Mouse (Mus musculus): ENCODE data around the gene Efhc1. TPM values are rescaled to one million over a fixed set of nuclear protein-coding genes. Genes with fewer than 3 reads are reported as not detected.
"Not testable (repeated sequence)": the region's sequence is repeated elsewhere in the genome, so short reads cannot be mapped to it uniquely, and the experiment has no call there.

Gene Efhc1
- 1 to 10 TPM; 1.9 to 2.6 TPM for total RNA-seq (2021)
- long read RNA-seq, experiment 1, partial matches to known transcripts, result 0 of 1 reads
- long read RNA-seq, experiment 1, other reads (novel, unspliced or antisense), result 0 of 1 reads
- long read RNA-seq, experiment 2, partial matches to known transcripts, result 2 of 7 reads
- long read RNA-seq, experiment 2, other reads (novel, unspliced or antisense), result 1 of 7 reads

DNA sequence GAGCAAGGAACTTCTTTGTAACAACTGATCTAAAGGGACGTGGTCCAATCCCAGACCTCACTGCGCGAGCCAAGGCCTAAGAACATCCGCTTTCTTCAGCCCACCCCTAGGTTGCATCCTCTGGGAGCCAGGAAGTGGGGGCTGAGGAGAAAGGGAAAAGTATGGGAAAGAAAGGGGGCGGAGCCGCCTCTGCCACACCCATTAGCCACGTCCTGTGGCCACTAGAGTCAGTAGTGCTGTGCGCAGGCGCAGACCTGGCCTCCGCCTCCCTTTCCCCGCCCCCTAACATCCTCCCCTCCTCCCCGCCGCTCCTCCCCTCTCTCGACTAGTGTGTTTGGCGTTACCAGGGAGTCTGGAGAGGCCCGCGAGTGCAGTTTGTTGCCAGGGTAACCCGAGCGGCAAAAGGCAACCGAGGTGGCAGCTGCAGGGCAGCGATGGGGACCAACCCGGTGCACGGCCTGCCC is at the start of gene Efhc1:
Gene Efhc1 (plus strand): TSS at position 327 of the 464 bp plus-strand sequence.
- peak; percentile 83 for DNase-seq (ENCODE audit: low spot score in 2 of 2)

GRCm38 (mm10) chr1:20905501-20906127 is 45.8 kb upstream of the Efhc1 start:
- no peak for DNase-seq (ENCODE audit: low spot score in 2 of 2)

GRCm38 (mm10) chr1:20906128-20906515 is 45.3 kb upstream of the Efhc1 start:
- DNase-seq (ENCODE audit: low spot score in 2 of 2), result no peak

DNA sequence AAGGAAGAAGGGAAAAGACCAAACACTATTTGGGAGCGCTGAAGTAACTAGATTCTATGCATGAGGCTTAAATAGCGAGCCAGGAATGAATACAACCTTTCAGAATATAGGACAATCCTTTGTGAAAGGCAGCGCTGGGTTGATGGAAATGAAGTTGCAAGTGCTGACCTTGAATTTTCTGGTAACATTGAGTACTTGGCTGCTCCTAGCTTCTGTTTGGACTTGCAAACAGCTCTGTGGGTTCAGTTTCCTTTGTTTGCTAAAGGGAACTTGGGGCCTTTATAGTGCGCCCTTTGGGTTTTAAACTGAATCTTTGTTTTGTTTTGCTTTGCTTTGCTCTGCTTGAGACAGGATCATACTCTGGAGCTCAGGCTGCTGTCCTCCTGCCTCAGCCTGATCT is 42.9 kb upstream of the Efhc1 start:
- DNase-seq (ENCODE audit: low spot score in 2 of 2), result no peak

DNA sequence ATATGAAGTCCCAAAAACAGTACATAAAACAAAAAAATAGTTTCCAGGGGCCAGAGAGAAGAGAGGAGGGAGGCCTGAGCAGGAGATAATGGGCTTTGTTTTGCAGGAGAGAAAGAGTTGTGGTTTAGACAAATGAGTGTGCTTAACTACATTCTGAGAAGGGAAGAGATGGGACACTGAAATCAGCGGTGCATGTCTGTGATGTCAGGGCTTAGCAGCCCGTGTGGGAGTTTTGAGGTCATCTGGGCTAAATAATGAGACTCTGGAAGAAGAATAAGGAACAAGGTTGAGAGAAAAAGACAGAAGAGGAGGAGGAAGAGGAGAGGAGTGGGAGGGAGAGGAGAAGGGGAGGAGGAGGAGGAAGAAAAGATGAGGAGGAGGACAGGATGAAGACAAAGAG is 39.3 kb upstream of the Efhc1 start:
- DNase-seq (ENCODE audit: low spot score in 2 of 2), result no peak

DNA sequence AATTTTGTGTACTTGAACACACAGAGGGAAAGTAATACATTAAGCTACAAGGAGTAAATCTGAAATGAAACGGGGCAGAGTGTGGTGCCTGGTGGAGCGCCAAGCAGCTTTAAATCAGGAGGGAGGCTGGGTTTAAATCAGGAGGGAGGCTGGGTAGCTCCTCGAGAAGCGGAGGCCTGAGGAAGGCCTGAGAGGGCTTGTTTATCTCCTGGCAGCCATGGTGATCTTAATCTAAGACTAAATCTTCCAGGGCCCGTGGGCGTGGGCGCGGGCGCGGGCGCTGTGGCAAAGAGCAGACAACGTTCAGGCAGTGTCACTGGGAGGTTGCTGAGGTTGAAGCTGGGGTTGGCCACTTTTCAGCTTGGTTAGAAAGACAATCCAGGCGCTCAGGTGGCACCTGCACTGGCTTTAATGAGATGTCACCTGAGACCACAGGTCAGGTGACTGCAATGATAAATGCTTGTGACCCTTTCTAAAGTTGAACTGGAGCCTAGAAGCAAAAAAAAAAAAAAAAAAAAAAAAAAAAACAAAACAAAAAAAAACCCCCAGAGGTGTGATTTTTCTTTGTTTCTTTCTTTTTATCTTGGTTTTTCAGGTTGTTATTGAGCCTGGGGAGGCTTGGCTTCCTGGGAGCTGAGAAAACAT is 38.8 kb upstream of the Efhc1 start:
- DNase-seq (ENCODE audit: low spot score in 2 of 2), result no peak

DNA sequence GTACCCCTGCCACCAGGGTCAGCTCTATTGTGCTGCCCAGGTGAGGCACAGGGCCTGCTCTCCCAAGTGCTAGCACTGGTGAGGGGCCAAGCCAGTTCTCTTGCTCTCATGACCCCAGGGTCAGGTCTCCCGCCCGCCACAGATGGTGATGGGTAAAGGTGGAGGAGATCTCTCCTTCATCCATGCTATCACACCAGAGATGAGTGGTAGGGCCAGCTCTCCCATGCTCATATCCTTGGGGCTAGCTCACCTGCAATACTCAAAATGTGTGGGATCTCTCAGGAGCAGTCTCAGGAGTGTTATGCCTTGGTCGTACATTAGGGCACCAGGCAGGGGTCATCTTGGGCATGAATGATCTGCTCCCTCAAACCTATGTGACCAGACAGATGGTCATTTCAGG is 36.7 kb upstream of the Efhc1 start:
- DNase-seq (ENCODE audit: low spot score in 2 of 2), result no peak

DNA sequence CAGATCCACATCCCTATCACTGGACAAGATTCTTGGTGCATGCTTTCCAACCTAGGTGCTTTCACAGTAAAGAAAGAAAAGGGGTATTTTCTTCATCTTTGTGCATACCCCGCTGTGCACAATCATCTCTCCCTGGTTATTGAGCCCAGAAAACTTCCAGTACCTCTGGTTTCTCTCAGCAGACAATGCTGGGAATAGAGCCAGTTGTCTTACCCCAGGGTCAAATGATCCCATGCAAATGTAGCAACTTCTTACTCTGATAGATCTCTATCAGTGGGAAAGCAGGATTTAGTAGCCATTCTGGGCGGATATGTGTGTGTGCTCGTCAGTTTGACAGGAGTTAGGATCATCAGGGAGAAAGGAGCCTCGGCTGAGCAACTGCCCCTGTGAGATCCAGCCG is 35.8 kb upstream of the Efhc1 start:
- DNase-seq (ENCODE audit: low spot score in 2 of 2), result no peak

DNA sequence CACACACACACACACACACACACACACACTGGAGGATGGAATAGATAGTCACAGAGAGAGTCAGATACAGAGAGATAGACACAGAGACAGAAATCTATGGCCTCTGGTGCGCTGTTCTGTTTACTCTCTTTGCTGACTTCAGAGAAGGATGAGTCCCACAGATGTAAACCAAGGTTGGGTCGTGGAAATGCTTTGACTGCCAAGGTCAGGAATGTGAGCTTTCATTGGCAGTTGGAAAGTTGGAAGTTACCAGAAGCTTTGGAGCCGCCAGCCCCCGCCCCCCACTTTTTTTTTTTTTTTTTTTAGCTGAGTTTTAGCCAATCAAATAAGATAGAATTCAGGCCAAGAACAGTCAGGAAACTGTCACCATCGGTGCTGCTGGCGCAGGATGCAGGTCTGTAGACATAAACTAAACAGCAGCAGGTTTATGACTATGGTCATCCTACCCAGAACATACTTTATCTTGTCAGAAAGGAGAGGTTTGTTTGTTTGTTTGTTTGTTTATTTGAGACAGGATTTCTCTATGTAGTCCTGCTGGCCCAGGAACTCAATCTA is 33.9 kb upstream of the Efhc1 start:
- DNase-seq (ENCODE audit: low spot score in 2 of 2), result no peak

DNA sequence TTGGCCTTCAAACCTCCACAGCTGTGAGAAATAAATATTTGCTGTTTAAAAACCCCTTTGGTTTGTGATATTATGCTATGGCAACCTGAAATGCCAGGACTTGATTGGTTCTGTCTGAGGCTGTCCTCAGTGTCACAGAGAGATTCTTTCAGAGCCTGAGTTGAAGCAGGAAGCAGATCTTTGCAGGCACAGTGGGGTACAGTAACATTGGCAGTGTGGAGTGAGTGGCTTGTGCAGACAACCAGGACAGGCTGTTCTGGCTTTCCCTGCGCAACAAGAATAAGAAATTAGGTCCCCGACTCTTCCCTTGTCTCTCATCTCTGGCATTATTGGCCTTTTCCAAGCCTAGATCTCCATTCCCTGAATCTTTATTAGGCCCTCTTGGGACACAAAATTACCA is 31.7 kb upstream of the Efhc1 start:
- DNase-seq (ENCODE audit: low spot score in 2 of 2), result no peak

- DNase-seq (ENCODE audit: low spot score in 2 of 2), result no peak
These were observed 30.3 kb upstream of the Efhc1 start for GRCm38 (mm10) chr1:20921081-20921528.

- DNase-seq (ENCODE audit: low spot score in 2 of 2), result no peak
These were observed 28.6 kb upstream of the Efhc1 start for GRCm38 (mm10) chr1:20922612-20923399.

DNA sequence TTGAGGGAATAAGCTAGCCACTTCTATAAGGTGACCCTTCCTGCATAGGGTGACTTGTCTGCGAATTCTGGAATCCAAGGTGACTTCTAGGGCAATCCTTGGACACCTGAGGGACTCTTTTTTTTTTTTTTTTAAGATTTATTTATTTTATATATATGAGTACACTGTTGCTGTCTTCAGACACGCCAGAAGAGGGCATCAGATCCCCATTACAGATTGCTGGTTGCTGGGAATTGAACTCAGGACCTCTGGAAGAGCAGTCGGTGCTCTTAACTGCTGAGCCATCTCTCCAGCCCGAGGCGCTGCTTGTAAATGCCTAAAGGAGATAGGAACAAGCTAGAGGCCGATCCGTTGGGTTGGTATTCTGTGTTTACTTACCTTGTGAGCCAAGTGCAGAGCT is 26.1 kb upstream of the Efhc1 start:
- DNase-seq (ENCODE audit: low spot score in 2 of 2), result not testable (repeated sequence)

- DNase-seq (ENCODE audit: low spot score in 2 of 2), result no peak
These were observed 25.5 kb upstream of the Efhc1 start for GRCm38 (mm10) chr1:20925926-20926325.

DNA sequence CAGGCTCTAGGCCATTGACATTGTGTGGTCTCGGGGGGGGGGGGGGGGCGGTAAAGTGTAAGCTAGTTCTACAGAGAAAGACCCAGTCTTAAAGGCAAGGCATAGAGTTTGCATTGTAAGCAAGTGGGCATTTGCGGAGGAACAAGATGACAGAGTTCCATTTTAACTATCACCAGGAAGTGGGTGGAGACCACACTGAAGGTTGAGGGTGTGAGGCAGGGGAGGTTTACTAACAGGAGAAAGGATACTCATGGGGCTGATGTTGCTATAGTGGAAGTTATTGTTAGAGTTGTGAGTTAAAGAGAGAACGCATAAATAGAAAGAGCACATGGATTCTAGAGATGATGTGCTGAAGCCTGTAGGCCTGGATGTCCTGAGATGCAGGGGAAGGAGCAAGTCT is 25.1 kb upstream of the Efhc1 start:
- no peak for DNase-seq (ENCODE audit: low spot score in 2 of 2)

DNA sequence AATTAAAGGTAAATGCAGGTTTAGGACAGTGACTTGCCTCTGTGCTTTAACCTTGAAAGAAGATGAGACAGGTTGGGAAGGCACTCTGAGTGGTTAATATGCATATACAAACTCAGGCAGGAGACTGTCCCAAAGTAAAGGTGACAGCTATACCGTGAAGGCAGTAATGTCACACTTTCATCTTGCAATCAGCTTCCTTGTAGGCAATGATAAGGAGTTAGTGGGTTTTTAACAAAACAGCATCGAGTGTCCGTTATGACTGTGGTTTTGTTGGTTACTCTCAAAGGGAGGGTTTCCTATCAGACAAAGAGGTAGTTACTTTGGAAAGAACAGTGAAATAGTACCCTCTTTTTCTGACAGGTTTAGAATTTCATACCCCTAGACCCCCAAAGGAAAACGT is 22.9 kb upstream of the Efhc1 start:
- DNase-seq (ENCODE audit: low spot score in 2 of 2), result no peak

DNA sequence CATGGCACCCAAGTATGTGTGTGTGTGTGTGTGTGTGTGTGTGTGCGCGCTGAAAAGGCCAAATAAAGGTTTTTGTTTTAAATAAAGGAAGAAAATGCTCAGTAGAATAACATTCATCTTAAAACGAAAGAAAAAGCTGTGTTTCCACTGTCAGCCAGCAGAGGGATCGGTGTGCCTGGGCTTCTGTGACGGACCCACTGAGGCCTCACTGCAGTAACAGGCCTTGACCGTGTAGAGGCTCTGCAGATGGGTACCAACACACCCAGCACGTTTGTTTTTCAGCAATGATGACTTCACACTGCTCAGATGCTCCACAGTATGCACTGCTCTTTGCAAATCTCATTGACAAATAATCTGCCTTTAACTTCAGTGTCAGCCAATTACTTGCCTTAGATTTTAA is 18.0 kb upstream of the Efhc1 start:
- DNase-seq (ENCODE audit: low spot score in 2 of 2), result peak; percentile 44 to 46

- peak; percentile 49 to 51 for DNase-seq (ENCODE audit: low spot score in 2 of 2)
These were observed 16.3 kb upstream of the Efhc1 start for GRCm38 (mm10) chr1:20935106-20935505.

- no peak for DNase-seq (ENCODE audit: low spot score in 2 of 2)
These were observed 12.4 kb upstream of the Efhc1 start for GRCm38 (mm10) chr1:20939046-20939445.

DNA sequence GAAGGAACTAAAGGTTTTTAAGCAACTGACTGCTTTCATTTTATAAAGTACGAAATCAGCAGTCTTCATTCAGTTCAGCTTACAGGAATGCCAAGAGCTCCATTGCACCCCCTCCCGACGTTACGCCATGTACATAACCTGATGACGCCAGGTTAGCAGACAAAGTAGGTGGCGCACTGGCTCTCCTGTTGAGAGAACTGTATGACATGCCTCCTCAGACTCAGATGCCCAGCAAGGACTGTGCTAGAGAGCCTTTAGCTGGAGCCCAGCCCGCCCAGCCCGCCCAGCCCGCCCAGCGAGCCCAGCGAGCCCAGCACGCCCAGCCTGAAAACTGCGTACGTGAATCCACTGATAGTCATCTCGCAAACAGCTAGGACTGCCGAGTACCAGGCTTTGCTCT is 11.3 kb upstream of the Efhc1 start:
- peak in 1 of 2 experiments; percentile 24 for DNase-seq (ENCODE audit: low spot score in 2 of 2)

GRCm38 (mm10) chr1:20941322-20941721 is 10.1 kb upstream of the Efhc1 start:
- DNase-seq (ENCODE audit: low spot score in 2 of 2), result no peak
